Mouse (Mus musculus) adrenal gland, adult 18-20 months (tissue): Measurements from ENCODE around the gene Pou6f2. TPM values are rescaled to one million over a fixed set of nuclear protein-coding genes. Genes with fewer than 3 reads are reported as not detected.

Experiments used
- DNase-seq, 2 experiments: peaks; one replicate each; pipeline ENCODE4 v3.0.0; 2021 to 2022; ENCODE audit warnings: low spot score in 2 of 2
- total RNA-seq, 2 experiments: library from RNA; stranded (reverse); gene quantifications; 1 replicate in 1 of 2; 2 replicates in 1 of 2; pipeline ENCODE4 v1.2.3; 2021

The Pou6f2 gene
- total RNA-seq, 2 experiments from 2014 or later: not detected

GRCm38 (mm10) chr13:18218566-18219234, 178.8 kb downstream of the Pou6f2 start:
- no peak for DNase-seq

- DNase-seq: no peak
Observed at GRCm38 (mm10) chr13:18211242-18211641, 186.2 kb downstream of the Pou6f2 start.

GRCm38 (mm10) chr13:18204476-18205250, 192.8 kb downstream of the Pou6f2 start:
- no peak for DNase-seq

DNA sequence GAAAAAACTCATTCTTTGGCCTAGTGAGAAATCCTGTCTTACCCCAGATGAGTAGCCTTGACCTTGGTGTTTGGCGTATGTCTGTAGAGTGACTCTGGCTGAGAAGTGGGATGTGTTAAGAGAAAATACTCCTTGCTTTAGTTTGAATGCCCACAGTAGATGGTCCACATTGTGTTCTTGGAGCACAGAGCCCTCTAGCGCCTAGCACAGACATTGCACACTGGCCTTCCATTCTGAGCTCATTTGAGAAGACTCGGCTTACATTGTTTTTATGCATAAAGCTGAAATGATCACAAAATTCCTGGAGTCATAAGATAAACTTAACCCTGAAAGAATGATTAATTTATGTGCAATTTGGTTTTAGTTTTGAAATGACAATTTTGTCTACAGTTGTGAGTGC, 223.5 kb downstream of the Pou6f2 start:
- DNase-seq: peak; percentile 10 to 25

DNA sequence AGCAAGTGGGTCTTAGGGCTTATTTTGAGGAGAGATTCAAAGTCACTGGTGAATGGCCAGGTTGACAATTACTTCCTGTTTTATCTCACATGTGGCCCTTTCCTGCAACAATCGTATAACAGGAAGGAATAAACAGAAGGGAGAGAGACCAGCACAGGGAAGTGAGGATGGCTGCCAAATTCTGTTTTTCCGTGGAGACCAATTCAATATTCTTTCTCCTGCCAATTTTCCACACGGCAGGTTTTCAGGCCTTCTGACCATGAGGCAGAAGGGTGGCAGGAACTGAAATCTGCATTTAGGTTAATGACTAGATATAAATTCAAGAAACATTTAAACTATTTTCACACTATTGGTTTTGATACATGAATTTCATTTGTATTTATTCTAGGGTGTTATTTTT, 224.5 kb downstream of the Pou6f2 start:
- DNase-seq: no peak

- DNase-seq: no peak
Observed at GRCm38 (mm10) chr13:18172334-18172733, 225.2 kb downstream of the Pou6f2 start.

GRCm38 (mm10) chr13:18164182-18164581, 233.3 kb downstream of the Pou6f2 start:
- DNase-seq: no peak

DNA sequence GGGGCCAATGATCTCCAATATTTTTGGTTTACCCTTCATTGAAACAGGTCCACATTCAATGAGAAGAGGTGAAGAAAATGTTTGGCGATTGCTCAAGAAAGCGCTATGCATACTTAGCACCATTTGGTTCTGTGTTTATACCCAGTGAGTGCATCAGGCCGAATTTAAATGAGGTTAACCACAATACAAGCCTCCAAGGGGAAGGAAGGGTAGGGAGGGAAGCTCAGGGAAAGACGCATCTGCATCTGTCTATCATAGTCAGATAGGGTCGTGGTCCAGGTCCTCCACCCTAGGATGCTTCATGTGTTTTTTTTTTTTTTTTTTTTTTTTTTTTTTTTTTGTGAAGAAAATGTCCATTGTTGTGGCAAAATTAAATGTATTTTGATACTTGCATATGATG, 236.9 kb downstream of the Pou6f2 start:
- no peak for DNase-seq

- no peak for DNase-seq
Observed at GRCm38 (mm10) chr13:18153949-18154582, 243.4 kb downstream of the Pou6f2 start.

DNA sequence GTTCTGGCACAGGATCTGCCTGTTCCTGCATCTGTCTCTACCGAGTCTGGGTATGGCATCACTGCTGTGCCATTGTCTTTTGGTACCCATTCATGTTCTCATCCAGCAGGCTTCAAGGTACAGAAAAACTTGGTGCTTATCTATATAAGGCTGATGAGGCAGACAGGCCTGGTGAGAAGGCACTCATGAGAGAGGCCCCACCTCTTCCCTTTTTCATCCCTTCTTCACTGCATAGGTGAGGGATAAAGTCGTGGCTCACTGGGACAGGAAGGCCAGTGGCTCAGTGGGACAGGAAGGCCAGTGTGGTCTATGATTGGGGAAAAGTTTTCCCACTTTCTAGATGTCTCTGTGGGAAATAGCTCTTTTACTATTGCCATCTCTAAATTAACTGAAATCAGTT, 263.8 kb downstream of the Pou6f2 start:
- no peak for DNase-seq

DNA sequence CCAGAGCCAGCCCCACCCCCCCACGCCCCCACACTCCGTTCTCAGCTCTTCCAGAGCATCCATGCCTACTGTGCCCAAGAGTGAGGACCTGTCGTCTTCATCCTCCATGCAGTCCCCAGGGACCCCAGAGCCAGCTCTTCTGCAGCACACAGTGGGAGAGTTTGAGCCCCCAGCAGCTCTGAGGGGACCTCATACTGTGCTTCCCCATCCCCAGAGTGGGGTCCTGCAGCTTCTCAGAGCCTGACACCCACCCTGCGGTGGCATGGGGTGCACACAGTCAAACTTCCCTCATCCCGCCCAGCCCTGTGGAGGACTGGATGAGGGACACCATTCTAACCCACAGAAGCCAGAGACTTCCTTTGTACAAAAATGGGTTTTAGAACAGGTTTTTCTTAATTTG, 264.3 kb downstream of the Pou6f2 start:
- DNase-seq: no peak

GRCm38 (mm10) chr13:18131324-18131723, 266.2 kb downstream of the Pou6f2 start:
- no peak for DNase-seq

DNA sequence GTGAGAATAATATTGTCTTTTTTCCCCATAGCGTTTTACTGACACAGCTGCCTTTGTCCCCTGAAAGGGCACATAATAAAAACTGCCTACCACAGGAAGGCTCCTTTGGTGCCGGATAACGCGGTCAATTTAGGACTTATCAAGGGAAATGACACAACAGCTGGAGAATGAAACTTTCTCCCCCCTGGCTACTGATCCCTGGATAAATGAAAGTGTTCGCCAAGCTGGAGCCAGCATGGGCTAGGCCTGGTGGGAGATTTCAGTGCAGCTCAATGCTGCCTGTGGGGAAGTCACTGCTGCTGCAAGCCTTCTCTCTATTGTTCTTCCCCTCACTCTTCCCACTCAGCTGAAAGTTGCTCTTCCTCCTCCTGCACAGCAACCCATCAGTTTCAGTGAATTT, 267.8 kb downstream of the Pou6f2 start:
- no peak for DNase-seq

DNA sequence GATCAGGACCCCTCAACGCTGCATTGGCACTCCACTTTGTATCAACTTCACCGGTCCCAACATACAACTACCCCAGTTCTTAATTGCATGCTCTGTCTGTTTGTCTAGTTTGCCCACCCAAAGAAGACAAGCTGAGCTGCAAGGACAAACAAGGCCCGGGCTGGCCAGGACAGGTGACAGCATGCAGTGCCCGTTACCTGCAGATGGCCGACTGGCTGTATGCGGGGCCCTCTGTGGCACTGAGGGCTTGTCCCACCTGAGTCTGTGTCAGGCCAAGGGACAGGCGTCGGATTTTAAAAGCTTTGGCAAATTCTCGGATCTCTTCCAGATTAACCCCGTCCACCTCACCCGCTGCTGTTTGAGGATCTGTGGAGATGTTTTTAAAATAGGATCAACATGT, 268.7 kb downstream of the Pou6f2 start:
- no peak for DNase-seq

DNA sequence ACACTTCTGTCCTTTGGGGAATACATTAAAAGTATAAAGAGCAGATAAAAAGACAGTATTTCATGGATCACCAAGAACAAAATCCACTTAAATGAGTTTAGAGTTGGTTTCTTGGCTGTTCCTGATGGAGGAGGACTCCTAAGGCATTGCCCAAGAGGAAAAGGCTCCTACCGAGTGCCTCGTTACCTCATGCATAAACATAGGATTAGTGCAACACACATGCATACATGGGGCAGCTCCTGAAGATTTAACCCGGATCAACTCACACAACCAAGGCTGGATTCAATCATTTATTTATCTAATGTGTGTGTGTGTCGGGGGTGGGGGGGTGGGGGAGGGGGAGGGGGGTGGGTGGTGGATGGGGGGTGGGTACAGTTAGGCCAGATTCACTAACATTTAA, 269.4 kb downstream of the Pou6f2 start:
- no peak for DNase-seq

DNA sequence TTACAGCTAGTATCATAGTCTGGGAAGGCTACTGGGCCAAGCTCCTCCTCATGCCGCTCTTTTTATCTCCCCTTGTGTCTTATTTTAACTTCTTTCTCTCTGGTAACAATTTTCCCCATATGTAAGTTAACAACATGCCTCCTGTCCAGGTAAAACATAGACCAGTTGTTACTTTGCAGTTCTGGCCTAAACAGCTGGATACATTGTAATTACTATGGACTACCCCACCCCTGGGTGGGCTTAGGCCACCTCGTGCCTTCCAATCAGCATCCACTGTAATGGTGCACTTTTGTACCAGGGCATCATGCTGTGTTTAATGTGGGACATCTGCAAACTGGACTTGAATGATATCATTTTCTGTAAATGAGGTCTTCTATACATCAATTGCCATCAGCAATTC, 271.4 kb downstream of the Pou6f2 start:
- no peak for DNase-seq

- DNase-seq: no peak
Observed at GRCm38 (mm10) chr13:18125226-18126000, 272.1 kb downstream of the Pou6f2 start.

DNA sequence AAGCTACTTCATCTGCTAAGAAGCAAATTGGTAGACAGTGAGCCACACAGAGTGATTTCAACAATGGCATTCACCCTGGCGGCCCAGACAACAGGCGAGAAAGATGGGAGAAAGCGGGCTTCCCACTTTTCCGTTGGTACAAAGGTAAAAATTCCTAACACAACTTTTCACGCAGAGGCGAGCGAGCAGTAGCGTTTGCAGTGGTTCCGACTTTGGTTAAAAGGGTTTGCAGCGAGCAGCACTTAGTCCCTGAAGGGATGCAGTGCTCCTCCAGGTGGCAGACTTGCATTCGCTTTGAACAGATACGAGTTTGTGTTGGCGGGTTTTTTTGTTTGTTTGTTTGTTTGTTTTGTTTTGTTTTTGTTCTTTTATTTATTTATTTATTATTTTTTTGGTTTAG, 273.1 kb downstream of the Pou6f2 start:
- no peak for DNase-seq

DNA sequence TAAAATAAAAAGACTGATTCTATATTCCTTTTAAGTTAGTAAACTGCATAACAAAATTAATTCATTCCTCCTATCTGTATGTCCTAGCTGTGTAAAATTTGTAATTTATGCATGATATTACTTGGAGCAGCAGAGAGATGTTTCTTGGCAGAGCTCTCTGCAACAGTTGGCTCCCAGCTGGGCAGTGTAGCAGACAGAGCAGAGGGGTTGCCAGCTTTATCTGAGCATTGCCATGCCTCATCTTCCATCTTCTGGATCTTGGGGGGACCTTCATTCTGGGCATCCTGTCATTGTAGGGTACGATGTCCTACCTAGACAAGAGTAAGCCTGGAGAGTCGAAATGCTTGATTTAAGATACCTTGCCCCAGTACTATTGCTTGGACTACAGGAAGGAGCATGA, 277.1 kb downstream of the Pou6f2 start:
- no peak for DNase-seq

- no peak for DNase-seq
Observed at GRCm38 (mm10) chr13:18081443-18082119, 315.9 kb downstream of the Pou6f2 start.
